Mouse (Mus musculus) intestine, embryonic 14.5 days (tissue): ENCODE data around the gene Foxj1. TPM values are rescaled to one million over a fixed set of nuclear protein-coding genes. Genes with fewer than 3 reads are reported as not detected.

Experiments
- ATAC-seq: fragments of 200-750 bp; cut with Nextera tagmentation; replicated peaks from 2 replicates; pipeline ENCODE4 v1.8.0; 2017; ENCODE audit warnings: low read depth, moderate number of reproducible peaks, moderate TSS enrichment, moderate library complexity; ENCODE audit not compliant: low FRiP score, low TSS enrichment
- DNase-seq: peaks from one replicate; pipeline ENCODE4 v3.0.0-alpha.2; 2018; ENCODE audit warnings: low spot score
- H3K27ac ChIP-seq: fragments of 300-500 bp; sonication (generic); 2 replicates; pipeline ENCODE4 v1.5.1; 2014; ENCODE audit warnings: low read depth, mild to moderate bottlenecking, control low read depth
- H3K27me3 ChIP-seq: fragments of 300-500 bp; sonication (generic); replicated peaks from 2 replicates; pipeline ENCODE4 v1.6.1; 2014; ENCODE audit warnings: low read length, control low read depth; ENCODE audit not compliant: control insufficient read depth, insufficient read depth
- H3K36me3 ChIP-seq: fragments of 300-500 bp; sonication (generic); 2 replicates; pipeline ENCODE4 v1.6.1; 2014; ENCODE audit warnings: low read length, control low read depth; ENCODE audit not compliant: control insufficient read depth, insufficient read depth
- H3K4me1 ChIP-seq: fragments of 300-500 bp; sonication (generic); replicated peaks from 2 replicates; pipeline ENCODE4 v1.6.1; 2014; ENCODE audit warnings: low read length, control low read depth, mixed read lengths; ENCODE audit not compliant: control insufficient read depth, insufficient read depth
- H3K4me2 ChIP-seq: fragments of 300-500 bp; sonication (generic); 2 replicates; pipeline ENCODE4 v1.6.1; 2014; ENCODE audit warnings: low read length
- H3K4me3 ChIP-seq: fragments of 300-500 bp; sonication (generic); 2 replicates; pipeline ENCODE4 v1.5.1; 2014; ENCODE audit warnings: low read depth, low read length, control low read depth, mixed read lengths
- H3K9ac ChIP-seq: fragments of 300-500 bp; sonication (generic); 2 replicates; pipeline ENCODE4 v1.6.1; 2014; ENCODE audit warnings: mild to moderate bottlenecking, low read length
- H3K9me3 ChIP-seq: fragments of 300-500 bp; sonication (generic); 2 replicates; pipeline ENCODE4 v1.6.1; 2016; ENCODE audit warnings: low read length, control low read depth; ENCODE audit not compliant: control insufficient read depth
- WGBS: fragments of 180-500 bp; shearing (Covaris S2); extraction: QIAGEN DNeasy Blood & Tissue Kit; methylation state at CpG from one replicate; pipeline ENCODE4 v1.1.7; 2014; 5-methylcytosine and 5-hydroxymethylcytosine counted together
- polyA plus RNA-seq: library from polyadenylated mRNA; unstranded; fragments of >200 nt; fragmentation: Nextera tagmentation; extraction: Ambion mirVana; gene quantifications from 2 replicates; pipeline ENCODE4 v1.2.1, GENCODE M21; 2014

The Foxj1 gene
- polyA plus RNA-seq, 1 experiment from 2014 or later = 0.97 TPM

DNA sequence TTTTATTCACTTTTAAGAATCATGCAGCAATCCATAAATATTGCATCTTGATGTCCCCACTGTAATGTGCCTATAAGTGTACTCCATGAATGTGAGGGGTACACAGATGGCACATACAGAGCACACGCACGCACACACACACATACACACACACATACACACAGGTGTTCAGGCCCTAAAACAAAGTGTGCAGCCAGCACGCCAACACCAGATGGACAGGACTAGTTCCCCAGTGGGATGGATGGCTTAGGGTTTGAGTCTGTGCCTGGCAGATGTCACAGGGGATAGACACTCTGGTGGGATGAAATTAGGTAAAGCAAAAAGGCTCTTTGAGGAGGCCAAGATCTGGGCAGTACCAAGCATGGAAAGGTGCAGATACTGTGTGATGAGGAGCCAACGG lies 1.2 kb upstream of the Foxj1 start:
- ATAC-seq (no peak), DNase-seq (no peak)
- H3K4me2 ChIP-seq = peak overlapping the region; percentile 98
- H3K9ac ChIP-seq = peak overlapping the region; percentile 0; the same call in 1 of the 2 replicates
- peaks cover 30% of the 10 kb centered on the region for H3K4me1 ChIP-seq
- no peaks in the 10 kb centered on the region for H3K9me3 ChIP-seq
- no peak overlapping the region for H3K27ac ChIP-seq
- H3K27me3 ChIP-seq = peaks cover 22% of the 10 kb centered on the region
- H3K36me3 ChIP-seq = no peaks in the 10 kb centered on the region
- no peak overlapping the region for H3K4me3 ChIP-seq
- 79% methylated on average over 4 of the region's 4 CpGs for WGBS

- DNase-seq = no peak
These were observed 799 bp downstream of the Foxj1 start for GRCm38 (mm10) chr11:116334417-116334782.

DNA sequence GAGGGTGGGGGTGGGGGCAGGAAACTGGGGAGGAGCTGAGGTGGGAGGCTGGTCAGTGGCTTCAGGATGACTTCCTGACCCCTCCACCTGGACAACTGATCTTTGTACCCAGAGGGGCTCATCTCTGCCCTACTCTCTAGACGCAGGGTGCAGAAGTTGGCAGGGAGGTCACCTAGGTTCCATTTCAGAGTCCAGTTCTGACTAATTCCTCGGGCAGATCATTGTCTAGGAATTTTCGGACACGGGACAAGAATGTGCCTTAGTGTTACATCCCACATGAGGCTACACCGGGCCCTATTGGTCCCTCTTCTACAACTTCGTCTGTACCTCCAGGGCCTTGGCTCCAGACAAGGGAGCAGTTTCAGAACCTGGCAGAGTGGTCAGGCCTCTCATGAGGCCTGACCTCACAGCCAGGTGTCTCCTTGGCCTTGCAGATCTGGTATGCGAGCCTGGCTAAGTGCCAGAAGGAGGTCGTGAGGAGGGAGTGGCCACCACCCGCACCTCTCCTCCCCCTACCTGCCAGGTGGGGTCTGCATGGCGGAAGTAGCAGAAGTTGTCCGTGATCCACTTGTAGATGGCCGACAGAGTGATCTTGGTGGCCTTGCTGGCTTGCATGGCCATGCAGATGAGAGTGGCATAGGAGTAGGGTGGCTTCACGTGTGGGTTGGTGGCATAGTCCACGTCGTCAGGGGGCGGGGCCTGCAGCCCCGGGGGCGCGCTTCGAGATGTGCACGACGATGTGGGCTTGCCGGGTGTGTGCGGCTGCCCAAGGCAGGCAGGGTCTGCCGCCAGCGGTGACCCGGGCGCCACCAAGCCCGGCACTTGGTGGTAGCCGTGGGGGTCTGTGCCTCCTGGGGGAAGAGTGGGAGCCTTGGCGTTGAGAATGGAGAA lies 1.4 kb downstream of the Foxj1 start:
- H3K36me3 ChIP-seq = no peaks in the 10 kb centered on the region
- ATAC-seq (no peak), DNase-seq (peak; percentile 71)
- H3K9me3 ChIP-seq = no peaks in the 10 kb centered on the region
- peaks cover 22% of the 10 kb centered on the region for H3K27me3 ChIP-seq
- WGBS = 20% methylated on average over 31 of the region's 31 CpGs
- H3K9ac ChIP-seq = no peak overlapping the region
- peaks cover 39% of the 10 kb centered on the region for H3K4me1 ChIP-seq
- H3K4me2 ChIP-seq = peak overlapping the region; percentile 98
- H3K27ac ChIP-seq = no peak overlapping the region
- peak overlapping the region; percentile 61 for H3K4me3 ChIP-seq

More at GRCm38 (mm10) chr11:116334417-116334782, 799 bp downstream of the Foxj1 start:
- 7% methylated on average over 26 of the region's 26 CpGs for WGBS
- Histone ChIP-seq H3K4me1 (peaks cover 36% of the 10 kb centered on the region), H3K9ac (no peak overlapping the region), H3K27ac (no peak overlapping the region), H3K4me2 (peak overlapping the region; percentile 98), H3K27me3 (peaks cover 22% of the 10 kb centered on the region), H3K9me3 (no peaks in the 10 kb centered on the region), H3K36me3 (no peaks in the 10 kb centered on the region), H3K4me3 (peak overlapping the region; percentile 61)
- ATAC-seq = no peak

GRCm38 (mm10) chr11:116332983-116333270 lies 2.3 kb downstream of the Foxj1 start:
- H3K27ac ChIP-seq = no peak overlapping the region
- H3K4me2 ChIP-seq = peak overlapping the region; percentile 98

GRCm38 (mm10) chr11:116332232-116332982 lies 2.8 kb downstream of the Foxj1 start:
- H3K27me3 ChIP-seq = peaks cover 22% of the 10 kb centered on the region
- H3K27ac ChIP-seq = no peak overlapping the region
- WGBS = 38% methylated on average over 18 of the region's 19 CpGs
- DNase-seq (no peak), ATAC-seq (no peak)
- H3K9me3 ChIP-seq = no peaks in the 10 kb centered on the region
- H3K4me1 ChIP-seq = peaks cover 39% of the 10 kb centered on the region
- no peak overlapping the region for H3K4me3 ChIP-seq
- peak overlapping the region; percentile 98 for H3K4me2 ChIP-seq
- H3K9ac ChIP-seq = no peak overlapping the region
- H3K36me3 ChIP-seq = no peaks in the 10 kb centered on the region

More at GRCm38 (mm10) chr11:116332983-116333270, 2.3 kb downstream of the Foxj1 start:
- no peak overlapping the region for H3K4me3 ChIP-seq
- H3K9ac ChIP-seq = no peak overlapping the region
- peaks cover 22% of the 10 kb centered on the region for H3K27me3 ChIP-seq
- ATAC-seq = no peak
- peaks cover 39% of the 10 kb centered on the region for H3K4me1 ChIP-seq
- DNase-seq = no peak
- H3K36me3 ChIP-seq = no peaks in the 10 kb centered on the region
- WGBS = 71% methylated on average over 3 of the region's 3 CpGs
- H3K9me3 ChIP-seq = no peaks in the 10 kb centered on the region

- ATAC-seq (no peak), DNase-seq (no peak)
- peaks cover 22% of the 10 kb centered on the region for H3K27me3 ChIP-seq
- peaks cover 31% of the 10 kb centered on the region for H3K4me1 ChIP-seq
- H3K9me3 ChIP-seq = no peaks in the 10 kb centered on the region
- H3K27ac ChIP-seq = no peak overlapping the region
- H3K9ac ChIP-seq = 0 out of 2 replicates have a peak overlapping the region, but pooled peaks have one; percentile 3
- WGBS = 68% methylated on average over 7 of the region's 7 CpGs
- H3K36me3 ChIP-seq = no peaks in the 10 kb centered on the region
- no peak overlapping the region for H3K4me3 ChIP-seq
- no peak overlapping the region for H3K4me2 ChIP-seq
These were observed 5.0 kb downstream of the Foxj1 start for GRCm38 (mm10) chr11:116330211-116330518.

DNA sequence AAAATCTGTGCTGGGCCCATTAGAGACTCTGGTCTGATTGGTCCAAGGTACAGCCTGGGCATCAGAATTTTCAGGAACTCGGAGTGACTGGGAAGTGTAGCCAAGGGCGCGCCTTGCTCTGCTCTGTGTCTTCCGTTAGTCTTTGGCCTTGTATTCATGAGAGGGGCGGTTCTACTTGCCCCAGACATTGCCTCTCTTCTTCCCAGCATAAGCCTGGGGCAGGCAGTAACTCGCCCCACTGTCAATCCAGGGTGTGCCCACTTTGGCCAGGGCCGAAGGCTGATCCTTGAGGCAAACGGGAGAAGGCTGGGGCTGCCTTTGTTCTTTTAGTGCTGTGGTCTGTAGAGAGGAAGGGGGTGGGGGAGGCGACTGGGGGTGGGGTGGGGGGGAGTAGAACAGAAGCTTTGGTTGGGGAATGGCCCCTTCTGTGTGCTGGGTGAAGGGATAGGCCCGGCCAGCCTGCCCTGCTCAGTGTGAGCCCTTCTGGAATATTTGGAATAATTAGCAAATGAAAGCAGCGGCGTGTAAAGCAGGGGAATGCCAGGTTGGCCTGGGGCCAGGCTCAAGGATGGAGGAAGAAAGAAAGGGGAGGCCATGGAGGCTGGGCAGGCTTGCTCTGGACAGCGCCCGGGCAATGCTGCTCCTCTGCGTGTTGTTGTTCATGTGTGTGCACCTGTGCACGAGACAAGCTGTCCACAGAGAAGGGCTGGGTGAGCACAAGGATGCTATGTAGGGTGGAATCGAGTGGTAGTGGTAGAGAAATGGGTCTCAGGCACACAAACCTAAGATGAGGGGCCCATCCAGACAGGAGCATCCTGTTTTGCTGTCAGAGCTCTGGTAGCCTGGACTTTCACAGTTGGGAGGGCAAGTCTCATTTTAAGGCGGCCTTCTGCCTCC lies 5.6 kb downstream of the Foxj1 start:
- Histone ChIP-seq H3K27me3 (peaks cover 16% of the 10 kb centered on the region), H3K4me1 (peaks cover 25% of the 10 kb centered on the region), H3K36me3 (no peaks in the 10 kb centered on the region), H3K27ac (no peak overlapping the region), H3K9ac (0 out of 2 replicates have a peak overlapping the region, but pooled peaks have one; percentile 7), H3K9me3 (no peaks in the 10 kb centered on the region), H3K4me3 (no peak overlapping the region), H3K4me2 (no peak overlapping the region)
- no peak for DNase-seq
- no peak for ATAC-seq
- 52% methylated on average over 18 of the region's 18 CpGs for WGBS

DNA sequence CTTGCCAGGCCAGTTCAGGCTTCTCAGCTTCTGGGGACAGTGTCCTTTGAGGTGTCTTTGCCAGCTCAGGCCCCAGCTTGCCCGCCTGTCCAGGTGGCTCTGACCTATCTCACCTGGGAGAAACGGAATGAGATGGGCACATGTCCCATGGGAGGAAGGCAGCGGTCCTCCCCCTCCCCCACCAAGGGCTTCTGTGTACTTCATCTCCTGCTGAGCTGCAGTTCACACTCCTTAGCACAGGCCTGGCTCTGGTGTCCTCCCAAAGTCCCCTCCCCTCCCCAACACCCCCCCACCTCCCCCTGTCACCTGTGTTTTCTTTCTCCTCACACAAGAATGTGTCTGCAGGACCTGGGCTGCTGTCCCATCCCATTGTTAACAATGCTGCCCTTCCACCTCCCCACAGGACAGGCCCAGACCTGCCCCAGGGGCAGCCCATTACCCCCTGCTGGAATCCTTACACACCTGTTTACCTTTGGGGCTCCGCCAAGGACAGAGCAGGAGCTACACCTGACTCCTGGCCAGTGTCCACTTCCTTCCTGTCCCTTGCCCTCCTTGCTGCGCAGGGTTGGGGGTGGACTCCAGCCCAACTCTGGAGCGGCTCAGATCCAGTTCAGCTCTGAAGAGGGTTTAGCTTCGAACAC lies 8.1 kb downstream of the Foxj1 start:
- Histone ChIP-seq H3K9ac (no peak overlapping the region), H3K4me3 (no peak overlapping the region), H3K27ac (no peak overlapping the region), H3K4me2 (no peak overlapping the region), H3K4me1 (peaks cover 11% of the 10 kb centered on the region), H3K36me3 (no peaks in the 10 kb centered on the region), H3K9me3 (no peaks in the 10 kb centered on the region), H3K27me3 (no peaks in the 10 kb centered on the region)
- ATAC-seq (no peak), DNase-seq (no peak)
- 75% methylated on average over 7 of the region's 7 CpGs for WGBS
